Mouse (Mus musculus): ENCODE data around the gene Ctps2.

DNA sequence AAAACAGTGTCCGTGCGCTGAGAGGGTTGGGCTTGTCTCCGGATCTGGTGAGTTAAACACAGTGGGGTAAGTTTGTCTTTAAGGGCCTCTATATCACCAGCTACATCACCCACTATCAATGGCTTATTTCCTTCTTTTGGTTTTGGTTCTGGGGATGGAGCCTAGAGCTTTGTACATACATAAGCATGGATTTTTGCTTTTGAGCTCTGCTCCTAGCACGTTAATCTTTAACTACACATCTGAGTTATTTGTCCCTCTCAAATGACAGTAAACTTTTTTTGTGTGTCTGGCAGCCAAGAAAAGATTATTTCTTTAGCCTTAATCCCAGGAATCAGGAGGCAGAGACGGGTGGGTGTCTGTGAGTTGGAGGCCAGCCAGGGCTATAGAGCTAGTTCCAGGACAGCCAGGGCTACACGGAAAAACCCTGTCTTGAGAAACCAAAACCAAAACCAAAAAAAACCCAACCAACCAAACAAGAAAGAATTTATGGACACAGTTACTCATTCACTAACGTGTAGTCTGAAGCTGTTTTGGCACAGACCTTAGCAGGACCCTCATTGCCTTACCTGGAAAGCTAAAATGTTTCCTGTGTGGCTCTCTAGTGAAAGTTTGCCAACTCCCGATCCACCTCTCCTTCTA, 20.6 kb downstream of the Ctps2 start:
- no peak for TF ChIP-seq CTCF (IDR thresholded peaks at IDR 0.05; ENCODE audit: borderline replicate concordance, insufficient read depth, low read length)
- TF ChIP-seq POLR2A (IDR thresholded peaks at IDR 0.05; ENCODE audit: low read depth, low read length): no peak

All from embryonic fibroblast, embryonic 13.5 days (primary cell).